ENCODE assay signal across 8 mouse cellular contexts in genomic region chr16:55821571-55821981, GRCm38 (mm10). TPM values are rescaled to one million over a fixed set of nuclear protein-coding genes. Genes with fewer than 3 reads are reported as not detected.
DNase-seq lines count a peak whose midpoint lies in the region; ATAC-seq lines count a peak whose summit lies in the region.

No protein-coding gene starts in this region.

- 0 out of 2 replicates have a peak, but pooled peaks cover 9% of the 10 kb centered on the region for H3K4me1 ChIP-seq in hindbrain, embryonic 14.5 days (replicated peaks; ENCODE audit: control insufficient read depth, insufficient read depth, low read length)
- H3K4me1 ChIP-seq in liver, embryonic 13.5 days (replicated peaks), result peaks cover 18% of the 10 kb centered on the region; the same call in 1 of the 2 replicates
- peaks cover 31% of the 10 kb centered on the region for H3K4me1 ChIP-seq in neural tube, embryonic 15.5 days

- H3K4me2 ChIP-seq in hindbrain, embryonic 14.5 days (replicated peaks), result peak overlapping the region; percentile 91
- H3K4me2 ChIP-seq in liver, embryonic 13.5 days, result peak overlapping the region; percentile 97
- H3K4me2 ChIP-seq in neural tube, embryonic 15.5 days, result peak overlapping the region; percentile 89

- under 1% methylated on average over 22 of the region's 40 CpGs for WGBS in hindbrain, embryonic 14.5 days
- WGBS in liver, embryonic 13.5 days (ENCODE audit: insufficient replicate concordance), result under 1% methylated on average over 40 of the region's 40 CpGs
- under 1% methylated on average over 36 of the region's 40 CpGs for WGBS in neural tube, embryonic 15.5 days

- H3K27me3 ChIP-seq in hindbrain, embryonic 14.5 days (ENCODE audit: control insufficient read depth, insufficient read depth, low read length), result peaks cover 5% of the 10 kb centered on the region; the same call in 1 of the 2 replicates
- peaks cover 23% of the 10 kb centered on the region for H3K27me3 ChIP-seq in liver, embryonic 13.5 days
- H3K27me3 ChIP-seq in neural tube, embryonic 15.5 days (replicated peaks), result 0 out of 2 replicates have a peak, but pooled peaks cover 11% of the 10 kb centered on the region

- ATAC-seq in hindbrain, embryonic 14.5 days (ENCODE audit: low FRiP score), result no peak; the same call in none of the 2 replicates
- ATAC-seq in liver, embryonic 13.5 days (ENCODE audit: low read depth), result no peak; the same call in 1 of the 2 replicates
- ATAC-seq in neural tube, embryonic 15.5 days (ENCODE audit: low FRiP score), result peak; percentile 78

- peak overlapping the region; percentile 82 for H3K4me3 ChIP-seq in hindbrain, embryonic 14.5 days (replicated peaks; ENCODE audit: low read length)
- peak overlapping the region; percentile 79 for H3K4me3 ChIP-seq in liver, embryonic 13.5 days (replicated peaks)
- H3K4me3 ChIP-seq in neural tube, embryonic 15.5 days (replicated peaks), result peak overlapping the region; percentile 63

- peaks cover 15% of the 10 kb centered on the region; the same call in 1 of the 2 replicates for H3K36me3 ChIP-seq in hindbrain, embryonic 14.5 days (replicated peaks; ENCODE audit: control insufficient read depth, insufficient read depth)
- H3K36me3 ChIP-seq in liver, embryonic 13.5 days, result peaks cover 16% of the 10 kb centered on the region
- H3K36me3 ChIP-seq in neural tube, embryonic 15.5 days, result peaks cover 12% of the 10 kb centered on the region

- DNase-seq in adrenal gland, postnatal 14 days, result peak; percentile 56
- DNase-seq in adrenal gland, adult 18-20 months (ENCODE audit: low spot score in 2 of 2), result no peak
- peak; percentile 68 for DNase-seq in thymus, postnatal 14 days
- no peak for DNase-seq in thymus, adult 18-20 months
- DNase-seq in hindbrain, embryonic 14.5 days (ENCODE audit: low spot score), result no peak
- DNase-seq in liver, embryonic 13.5 days, result no peak
- DNase-seq in urinary bladder, adult 2 months (ENCODE audit: low spot score), result no peak

- H3K9me3 ChIP-seq in hindbrain, embryonic 14.5 days (ENCODE audit: control insufficient read depth, low read length), result no peaks in the 10 kb centered on the region
- no peaks in the 10 kb centered on the region for H3K9me3 ChIP-seq in liver, embryonic 13.5 days (replicated peaks)
- no peaks in the 10 kb centered on the region for H3K9me3 ChIP-seq in neural tube, embryonic 15.5 days (replicated peaks)

- 0 out of 2 replicates have a peak overlapping the region, but pooled peaks have one; percentile 17 for H3K27ac ChIP-seq in hindbrain, embryonic 14.5 days
- H3K27ac ChIP-seq in liver, embryonic 13.5 days, result peak overlapping the region; percentile 50; the same call in 1 of the 2 replicates
- peak overlapping the region; percentile 80 for H3K27ac ChIP-seq in neural tube, embryonic 15.5 days (replicated peaks)

- peak overlapping the region; percentile 74 for H3K9ac ChIP-seq in hindbrain, embryonic 14.5 days
- peak overlapping the region; percentile 80 for H3K9ac ChIP-seq in liver, embryonic 13.5 days
- H3K9ac ChIP-seq in neural tube, embryonic 15.5 days (replicated peaks), result peak overlapping the region; percentile 59

RNA-seq across cellular contexts. Expression of gene Nfkbiz, which starts 17.1 kb away (rescaled TPM):
- total RNA-seq in adrenal gland, postnatal 14 days (2021), result 8.6 and 9.9 TPM in 2 replicates
- 1 to 10 TPM; 4.2 to 6.2 TPM for total RNA-seq in adrenal gland, adult 18-20 months (2021)
- polyA plus RNA-seq in hindbrain, embryonic 14.5 days (2014; fragmentation: Nextera tagmentation; extraction: Ambion mirVana), result 2.0 TPM in 2 replicates
- polyA plus RNA-seq in liver, embryonic 13.5 days (2015; fragmentation: Nextera tagmentation; extraction: Ambion mirVana), result 1.8 and 2.5 TPM in 2 replicates
- polyA plus RNA-seq in neural tube, embryonic 15.5 days (2015; fragmentation: Nextera tagmentation; extraction: Ambion mirVana), result 2.0 and 3.3 TPM in 2 replicates
- polyA plus RNA-seq in urinary bladder, adult 2 months (2012; rRNA removed), result 10.3 and 10.8 TPM in 2 replicates

Comparison
In these comparisons a context has a peak if more than half of its experiments do, and no peak if none do; other contexts are left out.
1. DNase-seq: peak in adrenal gland, postnatal 14 days (single experiment) and thymus, postnatal 14 days (single experiment); none in adrenal gland, adult 18-20 months (0 of 2), thymus, adult 18-20 months (0 of 2), hindbrain, embryonic 14.5 days (single experiment), liver, embryonic 13.5 days (single experiment) and urinary bladder, adult 2 months (single experiment).
2. H3K27ac ChIP-seq: peak in every context shown above with its lines; median percentile 80 in neural tube, embryonic 15.5 days; 50 in liver, embryonic 13.5 days; 17 in hindbrain, embryonic 14.5 days.
3. Peak in every context shown above with its lines, with median percentiles within 50 percentile points of each other: H3K4me2 ChIP-seq, H3K4me3 ChIP-seq and H3K9ac ChIP-seq.